ENCODE assay signal across 8 mouse cellular contexts in the genomic region with DNA sequence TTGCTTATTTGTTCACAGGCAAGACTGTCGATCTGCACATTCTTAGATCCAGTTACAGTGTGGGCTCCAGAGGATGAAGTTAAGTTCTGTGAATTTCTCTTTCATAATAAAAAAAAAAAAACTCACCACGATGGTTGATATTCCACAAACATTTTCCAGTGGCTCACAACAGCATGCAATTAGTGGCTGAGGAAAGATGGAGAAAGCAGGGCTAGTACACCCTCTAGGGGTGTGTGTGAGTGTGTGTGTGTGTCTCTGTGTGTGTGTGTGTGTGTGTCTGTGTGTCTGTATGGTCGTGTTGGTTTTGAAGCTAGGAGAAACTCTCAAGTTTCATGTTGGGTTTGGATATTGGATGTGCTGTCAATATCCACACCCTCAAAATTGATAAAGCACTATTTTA. TPM values are rescaled to one million over a fixed set of nuclear protein-coding genes. Genes with fewer than 3 reads are reported as not detected.
DNase-seq lines count a peak whose midpoint lies in the region; ATAC-seq and TF ChIP-seq lines count a peak whose summit lies in the region.

No protein-coding gene starts in this region.

- no peak overlapping the region for H3K27ac ChIP-seq in kidney, postnatal 0 days
- H3K27ac ChIP-seq in embryonic facial prominence, embryonic 13.5 days: no peak overlapping the region
- no peak overlapping the region for H3K27ac ChIP-seq in kidney, adult 2 months (ENCODE audit: insufficient read depth, low read depth, low read length)

- TF ChIP-seq POLR2A in myocyte (IDR thresholded peaks at IDR 0.05; ENCODE audit: insufficient read length, low read depth): no peak
- no peak for TF ChIP-seq POLR2A in kidney, adult 2 months (IDR thresholded peaks at IDR 0.05; ENCODE audit: low read depth, low read length)

- no peaks in the 10 kb centered on the region for H3K36me3 ChIP-seq in kidney, postnatal 0 days (ENCODE audit: insufficient read depth, low read length)
- H3K36me3 ChIP-seq in embryonic facial prominence, embryonic 13.5 days: no peaks in the 10 kb centered on the region
- no peaks in the 10 kb centered on the region for H3K36me3 ChIP-seq in myocyte (ENCODE audit: control insufficient read depth, insufficient read depth)
- H3K36me3 ChIP-seq in kidney, adult 2 months (ENCODE audit: control insufficient read depth, insufficient read depth, low read length): no peaks in the 10 kb centered on the region

- H3K4me2 ChIP-seq in kidney, postnatal 0 days (ENCODE audit: low read length): peak overlapping the region; percentile 46
- H3K4me2 ChIP-seq in embryonic facial prominence, embryonic 13.5 days: peak overlapping the region; percentile 65
- peak overlapping the region; percentile 50 for H3K4me2 ChIP-seq in myocyte (ENCODE audit: low read depth)

- H3K79me2 ChIP-seq in myocyte (ENCODE audit: control insufficient read depth, insufficient read depth): no peaks in the 10 kb centered on the region

- TF ChIP-seq CTCF in kidney, postnatal 0 days (IDR thresholded peaks at IDR 0.05; ENCODE audit: low read depth): no peak
- TF ChIP-seq CTCF in kidney, adult 2 months (conservative IDR thresholded peaks at IDR 0.05; ENCODE audit: insufficient read depth, insufficient read length, low read depth, low read length): no peak

- no peak overlapping the region for H3ac ChIP-seq in myocyte (ENCODE audit: control insufficient read depth, insufficient read length)

- no peak for DNase-seq in kidney, postnatal 0 days (ENCODE audit: low spot score)
- no peak for DNase-seq in kidney, postnatal 4 days
- DNase-seq in right cerebral cortex, postnatal 25 days: no peak
- no peak for DNase-seq in kidney, adult 2 months
- no peak for DNase-seq in urinary bladder, postnatal 36 days (ENCODE audit: low spot score in 2 of 2)

- ATAC-seq in kidney, postnatal 0 days (replicated peaks; ENCODE audit: low FRiP score, low read depth): no peak
- ATAC-seq in embryonic facial prominence, embryonic 13.5 days (ENCODE audit: insufficient number of reproducible peaks, insufficient read depth, low FRiP score, low TSS enrichment, low read depth): no peak
- ATAC-seq in inflammation-experienced regulatory T-cells, adult 6 months: peak; percentile 50

- WGBS in kidney, postnatal 0 days: 29% methylated on average over 3 of the region's 3 CpGs
- 26% methylated on average over 3 of the region's 3 CpGs for WGBS in embryonic facial prominence, embryonic 13.5 days
- WGBS in kidney, adult 2 months: 37% methylated on average over 3 of the region's 3 CpGs

- no peaks in the 10 kb centered on the region for H3K9me3 ChIP-seq in kidney, postnatal 0 days (replicated peaks; ENCODE audit: low read length)
- H3K9me3 ChIP-seq in embryonic facial prominence, embryonic 13.5 days: no peaks in the 10 kb centered on the region

- H3K4me1 ChIP-seq in kidney, postnatal 0 days (replicated peaks; ENCODE audit: insufficient read depth, low read length): 0 out of 2 replicates have a peak, but pooled peaks cover 3% of the 10 kb centered on the region
- H3K4me1 ChIP-seq in embryonic facial prominence, embryonic 13.5 days: peaks cover 6% of the 10 kb centered on the region
- H3K4me1 ChIP-seq in kidney, adult 2 months (ENCODE audit: control insufficient read depth, insufficient read depth, low read length): no peaks in the 10 kb centered on the region

- H3K9ac ChIP-seq in kidney, postnatal 0 days (ENCODE audit: low read depth, low read length): no peak overlapping the region
- peak overlapping the region; percentile 52; the same call in 1 of the 2 replicates for H3K9ac ChIP-seq in embryonic facial prominence, embryonic 13.5 days

- H3K4me3 ChIP-seq in kidney, postnatal 0 days (replicated peaks; ENCODE audit: low read depth, low read length): no peak overlapping the region
- H3K4me3 ChIP-seq in embryonic facial prominence, embryonic 13.5 days: peak overlapping the region; percentile 38
- H3K4me3 ChIP-seq in myocyte: no peak overlapping the region
- H3K4me3 ChIP-seq in kidney, adult 2 months (ENCODE audit: insufficient read depth, low read depth, low read length): no peak overlapping the region

- H3K27me3 ChIP-seq in kidney, postnatal 0 days (ENCODE audit: insufficient read depth, low read length): no peaks in the 10 kb centered on the region
- no peaks in the 10 kb centered on the region for H3K27me3 ChIP-seq in embryonic facial prominence, embryonic 13.5 days
- H3K27me3 ChIP-seq in myocyte (ENCODE audit: control insufficient read depth, insufficient read depth, insufficient read length): no peaks in the 10 kb centered on the region
- H3K27me3 ChIP-seq in kidney, adult 2 months (replicated peaks; ENCODE audit: control insufficient read depth, insufficient read depth, low read length): no peaks in the 10 kb centered on the region

TF ChIP-seq in myocyte, 11 proteins besides CTCF, POLR2A, EP300 and RAD21:
- TF ChIP-seq MAX (IDR thresholded peaks at IDR 0.05; ENCODE audit: low read depth): no peak
- no peak for TF ChIP-seq SRF (IDR thresholded peaks at IDR 0.05; ENCODE audit: control insufficient read depth, insufficient read length, low read depth)
- no peak for TF ChIP-seq TCF12 (IDR thresholded peaks at IDR 0.05; ENCODE audit: insufficient read depth, poor library complexity, severe bottlenecking)
- TF ChIP-seq E2F4 (IDR thresholded peaks at IDR 0.05; ENCODE audit: insufficient read depth): no peak
- TF ChIP-seq MYOG (IDR thresholded peaks at IDR 0.05; ENCODE audit: control insufficient read depth in 1 of 3, insufficient read depth in 1 of 3, insufficient read length in 2 of 3, low read depth in 2 of 3): no peak
- TF ChIP-seq MYOD1 (IDR thresholded peaks at IDR 0.05; ENCODE audit: control insufficient read depth in 1 of 3, insufficient read length in 2 of 3, low read depth in 2 of 3): no peak
- no peak for TF ChIP-seq CEBPB (IDR thresholded peaks at IDR 0.05; ENCODE audit: insufficient read depth, poor library complexity, severe bottlenecking)
- no peak for TF ChIP-seq REST (IDR thresholded peaks at IDR 0.05; ENCODE audit: insufficient read depth, insufficient read length)
- no peak for TF ChIP-seq USF1 (IDR thresholded peaks at IDR 0.05; ENCODE audit: low read depth)

RNA-seq across cellular contexts. Expression of a gene that starts 0.3 kb away (rescaled TPM):
- not detected in 2 replicates for polyA plus RNA-seq in kidney, postnatal 0 days (2015; fragmentation: Nextera tagmentation; extraction: Ambion mirVana)
- not detected in 2 replicates for polyA plus RNA-seq in embryonic facial prominence, embryonic 13.5 days (2015; fragmentation: Nextera tagmentation; extraction: Ambion mirVana)
- not detected for polyA plus RNA-seq in inflammation-experienced regulatory T-cells, adult 6 months (2017; shearing (Covaris generic))
- polyA plus RNA-seq in myocyte (2012; fragmentation: generic; extraction: Trizol): not detected
- polyA plus RNA-seq in kidney, adult 2 months (2012; rRNA removed): not detected in 2 replicates

RNA-seq across cellular contexts. Expression of a gene that starts 14.1 kb away (rescaled TPM):
- not detected in 2 replicates for polyA plus RNA-seq in kidney, postnatal 0 days (2015; fragmentation: Nextera tagmentation; extraction: Ambion mirVana)
- not detected in 2 replicates for polyA plus RNA-seq in embryonic facial prominence, embryonic 13.5 days (2015; fragmentation: Nextera tagmentation; extraction: Ambion mirVana)
- polyA plus RNA-seq in inflammation-experienced regulatory T-cells, adult 6 months (2017; shearing (Covaris generic)): not detected
- not detected for polyA plus RNA-seq in myocyte (2012; fragmentation: generic; extraction: Trizol)
- not detected in 2 replicates for polyA plus RNA-seq in kidney, adult 2 months (2012; rRNA removed)

RNA-seq across cellular contexts. Expression of a gene that starts 19.9 kb away (rescaled TPM):
- not detected in 2 replicates for polyA plus RNA-seq in kidney, postnatal 0 days (2015; fragmentation: Nextera tagmentation; extraction: Ambion mirVana)
- not detected in 2 replicates for polyA plus RNA-seq in embryonic facial prominence, embryonic 13.5 days (2015; fragmentation: Nextera tagmentation; extraction: Ambion mirVana)
- not detected for polyA plus RNA-seq in inflammation-experienced regulatory T-cells, adult 6 months (2017; shearing (Covaris generic))
- polyA plus RNA-seq in myocyte (2012; fragmentation: generic; extraction: Trizol): not detected
- not detected in 2 replicates for polyA plus RNA-seq in kidney, adult 2 months (2012; rRNA removed)

RNA-seq across cellular contexts. Expression of a gene that starts 25.7 kb away (rescaled TPM):
- polyA plus RNA-seq in kidney, postnatal 0 days (2015; fragmentation: Nextera tagmentation; extraction: Ambion mirVana): not detected in 2 replicates
- polyA plus RNA-seq in embryonic facial prominence, embryonic 13.5 days (2015; fragmentation: Nextera tagmentation; extraction: Ambion mirVana): not detected in 2 replicates
- not detected for polyA plus RNA-seq in inflammation-experienced regulatory T-cells, adult 6 months (2017; shearing (Covaris generic))
- not detected for polyA plus RNA-seq in myocyte (2012; fragmentation: generic; extraction: Trizol)
- not detected in 2 replicates for polyA plus RNA-seq in kidney, adult 2 months (2012; rRNA removed)

RNA-seq across cellular contexts. Expression of a gene that starts 31.5 kb away (rescaled TPM):
- not detected in 2 replicates for polyA plus RNA-seq in kidney, postnatal 0 days (2015; fragmentation: Nextera tagmentation; extraction: Ambion mirVana)
- not detected in 2 replicates for polyA plus RNA-seq in embryonic facial prominence, embryonic 13.5 days (2015; fragmentation: Nextera tagmentation; extraction: Ambion mirVana)
- not detected for polyA plus RNA-seq in inflammation-experienced regulatory T-cells, adult 6 months (2017; shearing (Covaris generic))
- polyA plus RNA-seq in myocyte (2012; fragmentation: generic; extraction: Trizol): not detected
- polyA plus RNA-seq in kidney, adult 2 months (2012; rRNA removed): not detected in 2 replicates
